ENCODE assay signal across 8 mouse cellular contexts in the genomic region with DNA sequence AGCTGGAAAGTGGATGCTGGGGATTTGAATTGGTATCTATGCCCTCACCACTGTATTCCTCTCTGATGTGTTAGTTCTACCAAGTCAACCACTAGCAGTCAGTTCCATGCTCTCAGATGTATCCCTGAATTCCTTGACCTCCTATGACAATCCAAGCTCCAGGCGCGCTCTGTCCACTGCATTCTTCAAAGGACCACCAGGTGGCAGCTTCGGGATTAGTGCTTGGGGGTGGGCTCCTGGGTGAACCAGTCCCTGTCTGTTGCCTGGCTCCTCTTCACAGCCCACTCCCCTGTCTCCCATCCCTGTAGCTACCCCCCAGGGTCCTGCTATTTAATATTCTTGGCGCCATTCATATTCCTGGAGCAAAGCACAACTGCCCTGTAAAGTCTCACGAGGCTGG. TPM values are rescaled to one million over a fixed set of nuclear protein-coding genes. Genes with fewer than 3 reads are reported as not detected.
DNase-seq lines count a peak whose midpoint lies in the region; ATAC-seq and TF ChIP-seq lines count a peak whose summit lies in the region.

No protein-coding gene starts in this region.

- H3K4me1 ChIP-seq in G1E (ENCODE audit: insufficient read depth, low read depth, low read length) = peaks cover 15% of the 10 kb centered on the region
- H3K4me1 ChIP-seq in hindbrain, postnatal 0 days (ENCODE audit: insufficient read depth, low read length) = peaks cover 8% of the 10 kb centered on the region; the same call in 1 of the 2 replicates
- H3K4me1 ChIP-seq in stomach, postnatal 0 days (replicated peaks; ENCODE audit: control insufficient read depth, insufficient read depth) = peaks cover 3% of the 10 kb centered on the region; the same call in 1 of the 2 replicates

- H3K9me3 ChIP-seq in G1E (replicated peaks) = no peaks in the 10 kb centered on the region
- no peaks in the 10 kb centered on the region for H3K9me3 ChIP-seq in hindbrain, postnatal 0 days (ENCODE audit: low read length)
- no peaks in the 10 kb centered on the region for H3K9me3 ChIP-seq in stomach, postnatal 0 days (ENCODE audit: control insufficient read depth, low read length)

- H3K27ac ChIP-seq in layer of hippocampus, adult 2 months = no peak overlapping the region
- no peak overlapping the region for H3K27ac ChIP-seq in hindbrain, postnatal 0 days
- H3K27ac ChIP-seq in stomach, postnatal 0 days (replicated peaks) = no peak overlapping the region

- H3K36me3 ChIP-seq in G1E (replicated peaks) = no peaks in the 10 kb centered on the region
- H3K36me3 ChIP-seq in hindbrain, postnatal 0 days (ENCODE audit: insufficient read depth, low read length) = no peaks in the 10 kb centered on the region
- H3K36me3 ChIP-seq in stomach, postnatal 0 days (ENCODE audit: control insufficient read depth, insufficient read depth, low read length) = no peaks in the 10 kb centered on the region

- peak; percentile 85 for TF ChIP-seq CTCF in layer of hippocampus, adult 2 months (conservative IDR thresholded peaks at IDR 0.05)
- no peak; the same call in 1 of the 2 replicates for TF ChIP-seq CTCF in G1E (IDR thresholded peaks at IDR 0.05; ENCODE audit: low read depth, low read length)
- peak; percentile 86 for TF ChIP-seq CTCF in hindbrain, postnatal 0 days (IDR thresholded peaks at IDR 0.05; ENCODE audit: low read depth)
- peak; percentile 80 for TF ChIP-seq CTCF in stomach, postnatal 0 days (IDR thresholded peaks at IDR 0.05; ENCODE audit: low read depth)

- no peak overlapping the region for H3K9ac ChIP-seq in hindbrain, postnatal 0 days (replicated peaks; ENCODE audit: low read length)
- H3K9ac ChIP-seq in stomach, postnatal 0 days (ENCODE audit: low read length) = no peak overlapping the region

- peak; percentile 68 for DNase-seq in adrenal gland, postnatal 14 days
- no peak for DNase-seq in adrenal gland, adult 2 months
- DNase-seq in layer of hippocampus, adult 2 months (ENCODE audit: low spot score in 2 of 2) = peak in 1 of 2 experiments; percentile 48
- no peak for DNase-seq in layer of hippocampus, adult 8-10 months (ENCODE audit: low spot score in 2 of 2)
- DNase-seq in G1E (ENCODE audit: low spot score) = peak; percentile 29
- DNase-seq in hindbrain, postnatal 0 days (ENCODE audit: low spot score) = peak; percentile 77
- DNase-seq in stomach, postnatal 0 days (ENCODE audit: low spot score) = peak; percentile 54
- no peak for DNase-seq in urinary bladder, postnatal 4 days (ENCODE audit: low spot score in 2 of 2)

- TF ChIP-seq EP300 in stomach, postnatal 0 days (optimal IDR thresholded peaks at IDR 0.05) = no peak

- no peak overlapping the region for H3K4me3 ChIP-seq in layer of hippocampus, adult 2 months
- H3K4me3 ChIP-seq in G1E (ENCODE audit: low read depth, low read length) = no peak overlapping the region
- no peak overlapping the region for H3K4me3 ChIP-seq in hindbrain, postnatal 0 days (ENCODE audit: low read length)
- H3K4me3 ChIP-seq in stomach, postnatal 0 days (ENCODE audit: low read depth, low read length) = no peak overlapping the region

- 10% methylated on average over 5 of the region's 5 CpGs for WGBS in hindbrain, postnatal 0 days
- 19% methylated on average over 5 of the region's 5 CpGs for WGBS in stomach, postnatal 0 days

- peaks cover 60% of the 10 kb centered on the region for H3K27me3 ChIP-seq in G1E (ENCODE audit: insufficient read depth, low read length)
- H3K27me3 ChIP-seq in hindbrain, postnatal 0 days (ENCODE audit: insufficient read depth, low read length) = no peaks in the 10 kb centered on the region
- H3K27me3 ChIP-seq in stomach, postnatal 0 days (ENCODE audit: control insufficient read depth, insufficient read depth, low read length) = peaks cover 4% of the 10 kb centered on the region; the same call in 1 of the 2 replicates

- no peak overlapping the region for H3K4me2 ChIP-seq in hindbrain, postnatal 0 days (ENCODE audit: low read depth, low read length)
- H3K4me2 ChIP-seq in stomach, postnatal 0 days (replicated peaks; ENCODE audit: low read depth) = no peak overlapping the region

- no peak for ATAC-seq in G1E (ENCODE audit: extremely low read depth, insufficient number of reproducible peaks, low FRiP score, poor library complexity, severe bottlenecking)
- no peak for ATAC-seq in hindbrain, postnatal 0 days
- no peak for ATAC-seq in stomach, postnatal 0 days (ENCODE audit: low FRiP score, low TSS enrichment)

RNA-seq across cellular contexts. Expression of a gene that starts 1.5 kb away (rescaled TPM):
- 0.60 and 0.82 TPM in 2 replicates for total RNA-seq in adrenal gland, postnatal 14 days (2021)
- under 1 TPM; 0.32 to 0.73 TPM for total RNA-seq in adrenal gland, adult 2 months (2021)
- 0.47 and 0.86 TPM in 2 replicates for polyA plus RNA-seq in adrenal gland, adult 2 months (2012; rRNA removed)
- total RNA-seq in layer of hippocampus, adult 2 months (2021) = 1 to 10 TPM; 3.7 to 3.9 TPM
- 1 to 10 TPM; 2.8 to 6.0 (median 4.7) TPM for total RNA-seq in layer of hippocampus, adult 8-10 months (2022)
- total RNA-seq in G1E (2014; fragmentation: Nextera tagmentation) = not detected in 2 replicates
- total RNA-seq in G1E (2017) = 0.05 and 0.06 TPM in 2 replicates
- not detected in 2 replicates for polyA plus RNA-seq in G1E (2012)
- total RNA-seq in hindbrain, postnatal 0 days (2014; rRNA removed) = 10.9 and 20.1 TPM in 2 replicates
- polyA plus RNA-seq in hindbrain, postnatal 0 days (2015; fragmentation: Nextera tagmentation; extraction: Ambion mirVana) = 2.4 and 3.4 TPM in 2 replicates
- polyA plus RNA-seq in stomach, postnatal 0 days (2015; fragmentation: Nextera tagmentation; extraction: Ambion mirVana) = 0.47 and 0.74 TPM in 2 replicates

Comparison
In these comparisons a context has a peak if more than half of its experiments do, and no peak if none do; other contexts are left out.
1. DNase-seq: peak in adrenal gland, postnatal 14 days (single experiment), G1E (single experiment), hindbrain, postnatal 0 days (single experiment) and stomach, postnatal 0 days (single experiment); none in adrenal gland, adult 2 months (single experiment), layer of hippocampus, adult 8-10 months (0 of 2) and urinary bladder, postnatal 4 days (0 of 2).